In the genomic region with DNA sequence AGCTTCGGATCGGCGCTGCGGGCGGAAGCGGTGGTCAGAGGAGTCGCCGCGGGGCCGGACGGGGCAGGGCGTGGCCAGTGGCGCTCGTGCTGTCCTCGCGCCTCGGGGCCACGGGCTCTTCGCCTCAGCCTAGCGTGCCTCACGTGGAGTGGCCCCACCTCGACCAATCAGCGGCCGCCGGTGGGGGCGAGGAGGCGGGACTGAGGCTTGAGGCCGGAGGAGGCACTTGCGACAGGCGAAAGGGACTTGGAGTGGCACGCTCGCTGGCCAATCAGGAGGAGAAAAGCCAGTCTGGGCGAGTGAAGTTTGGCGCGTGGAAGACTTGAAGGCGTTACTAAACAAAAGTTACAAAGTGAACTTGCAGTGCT, we compare ENCODE assay signal across 8 mouse cellular contexts. TPM values are rescaled to one million over a fixed set of nuclear protein-coding genes. Genes with fewer than 3 reads are reported as not detected.
DNase-seq lines count a peak whose midpoint lies in the region; ATAC-seq and TF ChIP-seq lines count a peak whose summit lies in the region.

Rbm46 (minus strand) TSS at position 112 of the 368 bp plus-strand sequence.

- peak within 1 kb of the TSS; percentile 58 for H3K9ac ChIP-seq in embryonic facial prominence, embryonic 14.5 days (ENCODE audit: low read depth, low read length)
- no peak within 1 kb of the TSS for H3K9ac ChIP-seq in limb, embryonic 11.5 days (ENCODE audit: low read length)
- H3K9ac ChIP-seq in midbrain, embryonic 11.5 days (ENCODE audit: low read length), result no peak within 1 kb of the TSS
- no peak within 1 kb of the TSS; the same call in 1 of the 2 replicates for H3K9ac ChIP-seq in stomach, embryonic 14.5 days (replicated peaks; ENCODE audit: low read depth, low read length)

- ATAC-seq in erythroblast, adult 5-6 weeks (replicated peaks; ENCODE audit: low FRiP score, poor library complexity, severe bottlenecking), result no peak
- peak; percentile 98 for ATAC-seq in embryonic facial prominence, embryonic 14.5 days (ENCODE audit: low read depth)
- ATAC-seq in limb, embryonic 11.5 days (ENCODE audit: insufficient number of reproducible peaks, low FRiP score, low TSS enrichment, low read depth), result peak; percentile 83
- ATAC-seq in midbrain, embryonic 11.5 days (ENCODE audit: low FRiP score), result peak; percentile 95
- ATAC-seq in stomach, embryonic 14.5 days (ENCODE audit: insufficient number of reproducible peaks, insufficient read depth, low FRiP score, low read depth), result peak; percentile 92

- H3K4me2 ChIP-seq in embryonic facial prominence, embryonic 14.5 days (ENCODE audit: low read depth, low read length), result peak within 1 kb of the TSS; percentile 70
- peak within 1 kb of the TSS; percentile 42 for H3K4me2 ChIP-seq in limb, embryonic 11.5 days (ENCODE audit: low read depth, severe bottlenecking)
- H3K4me2 ChIP-seq in midbrain, embryonic 11.5 days, result peak within 1 kb of the TSS; percentile 41
- H3K4me2 ChIP-seq in stomach, embryonic 14.5 days (replicated peaks; ENCODE audit: low read depth, low read length), result peak within 1 kb of the TSS; percentile 59

- peaks cover 11% of the 10 kb centered on the region for H3K9me3 ChIP-seq in erythroblast, embryonic 14.5 days (ENCODE audit: control insufficient read depth, low read length)
- no peaks in the 10 kb centered on the region for H3K9me3 ChIP-seq in embryonic facial prominence, embryonic 14.5 days (ENCODE audit: control insufficient read depth, low read length)
- no peaks in the 10 kb centered on the region for H3K9me3 ChIP-seq in limb, embryonic 11.5 days (ENCODE audit: control insufficient read depth, low read length)
- H3K9me3 ChIP-seq in midbrain, embryonic 11.5 days (ENCODE audit: control insufficient read depth, low read length), result no peaks in the 10 kb centered on the region; the same call in 1 of the 2 replicates
- H3K9me3 ChIP-seq in stomach, embryonic 14.5 days (ENCODE audit: control insufficient read depth, low read depth, low read length), result no peaks in the 10 kb centered on the region

- no peak within 1 kb of the TSS for H3K27ac ChIP-seq in embryonic facial prominence, embryonic 14.5 days (replicated peaks; ENCODE audit: low read depth, low read length)
- H3K27ac ChIP-seq in kidney, adult 2 months (ENCODE audit: insufficient read depth, low read depth, low read length), result no peak within 1 kb of the TSS
- H3K27ac ChIP-seq in limb, embryonic 11.5 days (replicated peaks; ENCODE audit: low read depth, low read length), result no peak within 1 kb of the TSS
- H3K27ac ChIP-seq in midbrain, embryonic 11.5 days (ENCODE audit: low read depth, low read length), result no peak within 1 kb of the TSS
- H3K27ac ChIP-seq in stomach, embryonic 14.5 days (ENCODE audit: low read length), result no peak within 1 kb of the TSS

- H3K36me3 ChIP-seq in erythroblast, embryonic 14.5 days (ENCODE audit: control insufficient read depth), result no peaks in the 10 kb centered on the region
- H3K36me3 ChIP-seq in embryonic facial prominence, embryonic 14.5 days (ENCODE audit: control insufficient read depth, insufficient read depth, low read length), result no peaks in the 10 kb centered on the region
- no peaks in the 10 kb centered on the region for H3K36me3 ChIP-seq in kidney, adult 2 months (ENCODE audit: control insufficient read depth, insufficient read depth, low read length)
- no peaks in the 10 kb centered on the region for H3K36me3 ChIP-seq in limb, embryonic 11.5 days (ENCODE audit: control insufficient read depth, insufficient read depth, low read length)
- H3K36me3 ChIP-seq in midbrain, embryonic 11.5 days (ENCODE audit: control insufficient read depth, insufficient read depth, low read length), result no peaks in the 10 kb centered on the region
- H3K36me3 ChIP-seq in stomach, embryonic 14.5 days (ENCODE audit: control insufficient read depth, insufficient read depth, low read length), result no peaks in the 10 kb centered on the region

- 19% methylated on average over 30 of the region's 36 CpGs for WGBS in embryonic facial prominence, embryonic 14.5 days
- WGBS in kidney, adult 2 months, result 26% methylated on average over 36 of the region's 36 CpGs
- WGBS in limb, embryonic 11.5 days, result 22% methylated on average over 36 of the region's 36 CpGs
- 27% methylated on average over 36 of the region's 36 CpGs for WGBS in midbrain, embryonic 11.5 days
- WGBS in stomach, embryonic 14.5 days, result 16% methylated on average over 36 of the region's 36 CpGs

- H3K27me3 ChIP-seq in erythroblast, embryonic 14.5 days (ENCODE audit: control insufficient read depth), result peaks cover 32% of the 10 kb centered on the region
- peaks cover 20% of the 10 kb centered on the region for H3K27me3 ChIP-seq in embryonic facial prominence, embryonic 14.5 days (replicated peaks; ENCODE audit: control insufficient read depth, insufficient read depth, low read length)
- H3K27me3 ChIP-seq in kidney, adult 2 months (replicated peaks; ENCODE audit: control insufficient read depth, insufficient read depth, low read length), result no peaks in the 10 kb centered on the region; the same call in 1 of the 2 replicates
- H3K27me3 ChIP-seq in limb, embryonic 11.5 days (ENCODE audit: control insufficient read depth, insufficient read depth, low read length), result peaks cover 12% of the 10 kb centered on the region
- H3K27me3 ChIP-seq in midbrain, embryonic 11.5 days (ENCODE audit: control insufficient read depth, insufficient read depth, low read length), result peaks cover 17% of the 10 kb centered on the region
- H3K27me3 ChIP-seq in stomach, embryonic 14.5 days (ENCODE audit: control insufficient read depth, insufficient read depth, low read length), result 0 out of 2 replicates have a peak, but pooled peaks cover 3% of the 10 kb centered on the region

- peak within 1 kb of the TSS; percentile 18 for H3K4me3 ChIP-seq in erythroblast, embryonic 14.5 days (replicated peaks)
- peak within 1 kb of the TSS; percentile 49 for H3K4me3 ChIP-seq in embryonic facial prominence, embryonic 14.5 days (ENCODE audit: low read depth, low read length)
- no peak within 1 kb of the TSS for H3K4me3 ChIP-seq in kidney, adult 2 months (ENCODE audit: insufficient read depth, low read depth, low read length)
- H3K4me3 ChIP-seq in limb, embryonic 11.5 days (ENCODE audit: low read depth, low read length), result peak within 1 kb of the TSS; percentile 16
- H3K4me3 ChIP-seq in midbrain, embryonic 11.5 days (ENCODE audit: low read depth, low read length), result peak within 1 kb of the TSS; percentile 14
- peak within 1 kb of the TSS; percentile 38 for H3K4me3 ChIP-seq in stomach, embryonic 14.5 days (ENCODE audit: low read depth, low read length)

- no peaks in the 10 kb centered on the region; the same call in 1 of the 2 replicates for H3K4me1 ChIP-seq in erythroblast, embryonic 14.5 days (ENCODE audit: control insufficient read depth)
- H3K4me1 ChIP-seq in embryonic facial prominence, embryonic 14.5 days (ENCODE audit: control insufficient read depth, insufficient read depth, low read length), result no peaks in the 10 kb centered on the region
- H3K4me1 ChIP-seq in kidney, adult 2 months (ENCODE audit: control insufficient read depth, insufficient read depth, low read length), result no peaks in the 10 kb centered on the region
- H3K4me1 ChIP-seq in limb, embryonic 11.5 days (ENCODE audit: control insufficient read depth, insufficient read depth, low read length), result 0 out of 2 replicates have a peak, but pooled peaks cover 2% of the 10 kb centered on the region
- H3K4me1 ChIP-seq in midbrain, embryonic 11.5 days (ENCODE audit: control insufficient read depth, insufficient read depth, low read length), result no peaks in the 10 kb centered on the region
- H3K4me1 ChIP-seq in stomach, embryonic 14.5 days (ENCODE audit: control insufficient read depth, insufficient read depth, low read length), result no peaks in the 10 kb centered on the region

- no peak for TF ChIP-seq CTCF in kidney, adult 2 months (conservative IDR thresholded peaks at IDR 0.05; ENCODE audit: insufficient read depth, insufficient read length, low read depth, low read length)

- TF ChIP-seq POLR2A in kidney, adult 2 months (IDR thresholded peaks at IDR 0.05; ENCODE audit: low read depth, low read length), result no peak

- peak; percentile 94 for DNase-seq in embryonic facial prominence, embryonic 14.5 days (ENCODE audit: low spot score)
- peak; percentile 50 to 68 for DNase-seq in heart, adult 9 months (ENCODE audit: low spot score in 2 of 2)
- DNase-seq in kidney, adult 2 months, result peak; percentile 74
- peak; percentile 84 for DNase-seq in limb, embryonic 11.5 days (ENCODE audit: low spot score)
- DNase-seq in midbrain, embryonic 11.5 days (ENCODE audit: low spot score, missing footprints), result peak; percentile 95

RNA-seq across cellular contexts. Expression of gene Rbm46, which starts in this region (rescaled TPM):
- polyA plus RNA-seq in erythroblast, embryonic 14.5 days (2012), result not detected in 2 replicates
- total RNA-seq in erythroblast, adult 5-6 weeks (2015; ENCODE audit: low replicate concordance), result not detected in 2 replicates
- not detected in 2 replicates for total RNA-seq in erythroblast, adult 5-6 weeks (2017; ENCODE audit: low replicate concordance)
- 5.5 and 6.0 TPM in 2 replicates for polyA plus RNA-seq in embryonic facial prominence, embryonic 14.5 days (2014; fragmentation: Nextera tagmentation; extraction: Ambion mirVana)
- 0.03 and 0.07 TPM in 2 replicates for polyA plus RNA-seq in kidney, adult 2 months (2012; rRNA removed)
- 2.4 and 2.5 TPM in 2 replicates for polyA plus RNA-seq in limb, embryonic 11.5 days (2014; fragmentation: Nextera tagmentation; extraction: Ambion mirVana)
- 4.5 and 6.0 TPM in 2 replicates for polyA plus RNA-seq in midbrain, embryonic 11.5 days (2014; fragmentation: Nextera tagmentation; extraction: Ambion mirVana)
- polyA plus RNA-seq in stomach, embryonic 14.5 days (2014; fragmentation: Nextera tagmentation; extraction: Ambion mirVana), result 8.6 and 9.0 TPM in 2 replicates

Comparison
In these comparisons a context has a peak if more than half of its experiments do, and no peak if none do; other contexts are left out.
1. Peak in DNase-seq in kidney, adult 2 months; RNA of the gene not detected or under 1 TPM.